Mouse (Mus musculus) erythroblast, adult 5-6 weeks (primary cell): Measurements from ENCODE around the gene Pafah1b1. TPM values are rescaled to one million over a fixed set of nuclear protein-coding genes. Genes with fewer than 3 reads are reported as not detected.

Source experiments
- ATAC-seq: replicated peaks from 2 replicates; pipeline ENCODE4 v1.8.0; 2016; ENCODE audit warnings: moderate number of reproducible peaks, mild to moderate bottlenecking, moderate TSS enrichment, inconsistent platforms; ENCODE audit not compliant: poor library complexity, low FRiP score, severe bottlenecking
- total RNA-seq, 2 experiments: library from RNA; stranded (forward) in 1 of 2; stranded (reverse) in 1 of 2; fragments of 150-400 nt in 1 of 2; fragments of 200-764, 138-1000 nt in 1 of 2; gene quantifications; 2 replicates each; pipeline versions ENCODE4 v1.2.3 to v1.2.4; 2015 to 2017; ENCODE audit warnings: low replicate concordance in 2 of 2

The Pafah1b1 gene
- total RNA-seq, 2 experiments from 2014 or later, result 70.7 to 95.6 TPM

- no peak for ATAC-seq
Observed at GRCm38 (mm10) chr11:74666776-74667581, 57.5 kb downstream of the Pafah1b1 start.

DNA sequence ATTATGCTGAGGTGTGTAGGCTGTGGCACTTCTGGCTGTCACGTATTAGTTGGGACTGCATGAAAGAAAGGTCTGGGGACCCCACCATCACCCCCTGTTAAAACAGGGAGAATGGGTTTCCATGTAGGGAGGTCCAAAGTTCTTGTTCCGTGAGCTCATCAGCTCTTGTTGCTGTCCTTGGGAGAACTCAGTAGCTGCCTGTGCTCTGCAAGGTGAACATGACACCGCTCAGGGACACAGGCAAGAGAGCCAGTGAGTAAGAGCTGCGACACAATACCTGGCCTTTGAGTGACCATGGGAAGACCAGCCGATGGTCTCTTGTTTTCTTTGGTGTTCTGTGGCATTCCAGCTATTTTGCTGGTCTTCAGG, 58.2 kb downstream of the Pafah1b1 start:
- ATAC-seq, result no peak

DNA sequence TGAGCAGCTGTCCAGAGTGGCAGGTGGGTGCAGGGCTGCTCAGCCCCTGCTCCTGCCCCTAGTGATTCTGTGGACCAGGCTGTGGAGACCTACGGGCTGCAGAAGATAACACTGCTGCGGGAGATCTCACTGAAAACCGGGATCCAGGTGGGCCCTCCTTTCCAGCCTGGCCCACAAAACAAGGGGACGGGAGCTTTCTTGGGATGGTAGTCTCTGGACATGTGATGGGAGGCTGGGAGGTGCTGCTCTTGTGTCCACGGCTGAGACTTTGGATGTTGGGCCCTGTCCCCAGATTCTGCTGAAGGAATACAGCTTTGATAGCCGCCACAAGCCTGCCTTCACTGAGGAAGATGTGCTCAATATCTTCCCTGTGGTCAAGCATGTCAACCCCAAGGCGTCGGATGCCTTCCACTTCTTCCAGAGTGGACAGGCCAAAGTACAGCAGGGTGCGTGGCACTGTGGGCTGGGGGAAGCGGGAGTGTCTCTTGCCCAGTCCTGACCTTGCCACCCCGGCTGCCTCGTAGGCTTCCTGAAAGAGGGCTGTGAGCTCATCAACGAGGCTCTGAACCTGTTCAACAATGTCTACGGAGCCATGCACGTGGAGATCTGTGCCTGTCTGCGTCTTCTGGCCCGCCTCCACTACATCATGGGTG, 58.7 kb downstream of the Pafah1b1 start:
- no peak for ATAC-seq

DNA sequence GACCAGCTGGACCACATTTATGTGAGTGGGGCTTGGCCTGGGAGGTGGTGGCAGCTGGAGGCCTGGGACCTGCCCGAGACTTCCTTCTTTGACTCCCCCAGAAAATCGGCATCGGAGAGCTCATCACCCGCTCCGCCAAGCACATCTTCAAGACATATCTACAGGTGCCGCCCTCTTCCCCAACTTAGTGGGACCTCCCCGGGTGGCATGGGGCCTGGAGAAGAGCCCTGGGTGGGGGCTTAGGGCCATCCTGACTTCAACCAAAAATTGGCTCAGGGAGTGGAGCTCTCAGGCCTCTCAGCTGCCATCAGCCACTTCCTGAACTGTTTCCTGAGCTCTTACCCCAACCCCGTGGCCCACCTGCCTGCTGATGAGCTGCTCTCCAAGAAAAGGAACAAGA, 59.6 kb downstream of the Pafah1b1 start:
- no peak for ATAC-seq

- ATAC-seq, result no peak
Observed at GRCm38 (mm10) chr11:74664279-74664678, 60.2 kb downstream of the Pafah1b1 start.

GRCm38 (mm10) chr11:74662221-74662620, 62.2 kb downstream of the Pafah1b1 start:
- ATAC-seq, result no peak

DNA sequence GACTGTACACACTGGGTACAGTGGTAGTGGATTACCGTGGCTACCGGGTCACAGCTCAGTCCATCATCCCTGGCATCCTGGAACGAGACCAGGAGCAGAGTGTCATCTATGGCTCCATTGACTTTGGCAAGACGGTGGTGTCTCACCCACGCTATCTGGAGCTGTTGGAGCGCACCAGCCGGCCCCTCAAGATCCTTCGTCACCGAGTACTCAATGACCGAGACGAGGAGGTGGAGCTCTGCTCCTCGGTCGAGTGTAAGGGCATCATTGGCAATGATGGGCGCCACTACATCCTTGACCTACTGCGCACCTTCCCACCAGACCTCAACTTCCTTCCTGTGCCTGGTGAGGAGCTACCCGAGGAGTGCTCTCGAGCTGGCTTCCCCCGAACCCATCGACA, 62.8 kb downstream of the Pafah1b1 start:
- no peak for ATAC-seq

- 0 out of 2 replicates have a peak, but pooled peaks have one; percentile 19 for ATAC-seq
Observed at GRCm38 (mm10) chr11:74660336-74660735, 64.1 kb downstream of the Pafah1b1 start.

- ATAC-seq, result no peak
Observed at GRCm38 (mm10) chr11:74655941-74656340, 68.5 kb downstream of the Pafah1b1 start.

DNA sequence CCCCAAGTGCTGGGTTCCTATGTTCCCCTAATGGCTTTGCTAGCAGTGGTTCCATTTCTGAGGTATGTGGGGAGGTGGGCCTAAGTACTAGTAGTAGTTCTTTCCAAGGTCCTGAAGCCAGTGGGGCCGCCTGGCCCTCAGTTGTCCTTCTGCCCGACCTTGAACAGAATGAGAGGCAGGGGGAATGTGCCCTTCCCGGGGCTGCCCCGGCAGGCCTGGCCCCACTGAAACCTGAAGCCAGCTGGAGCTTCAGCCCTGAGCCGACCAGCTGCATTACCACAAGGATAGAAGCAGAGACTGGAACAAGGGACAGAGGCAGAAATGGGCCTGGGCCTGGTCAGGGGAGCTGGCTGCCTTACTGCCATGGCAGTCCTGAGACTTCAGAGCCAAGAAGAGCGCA, 71.1 kb downstream of the Pafah1b1 start:
- ATAC-seq, result no peak

GRCm38 (mm10) chr11:74652791-74653191, 71.7 kb downstream of the Pafah1b1 start:
- ATAC-seq, result no peak

DNA sequence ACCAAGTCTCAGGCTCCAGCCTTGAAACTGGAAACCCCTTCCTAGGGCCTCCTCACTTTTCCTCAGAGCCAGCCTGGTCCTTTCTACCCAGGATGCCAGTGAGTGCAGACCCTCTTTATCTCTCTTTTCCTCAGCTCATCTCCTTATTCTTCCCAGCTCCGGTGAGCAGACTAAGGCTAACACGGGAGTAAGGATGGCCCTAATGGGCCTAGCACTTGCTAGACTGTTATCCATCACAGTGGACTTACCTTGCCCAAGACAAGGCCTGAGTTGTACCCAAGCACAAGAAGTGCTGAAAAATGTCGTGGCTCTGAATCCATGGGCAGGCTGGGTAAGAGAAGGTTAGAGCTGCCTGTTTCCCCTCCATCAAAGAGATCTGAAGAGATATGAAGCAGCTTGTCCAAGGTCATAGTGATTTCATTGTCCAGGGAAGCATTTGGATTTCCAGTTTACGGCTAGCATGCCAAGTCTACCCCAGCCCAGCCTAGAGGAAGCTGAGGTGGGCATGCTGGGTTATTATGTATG, 73.8 kb downstream of the Pafah1b1 start:
- no peak for ATAC-seq

DNA sequence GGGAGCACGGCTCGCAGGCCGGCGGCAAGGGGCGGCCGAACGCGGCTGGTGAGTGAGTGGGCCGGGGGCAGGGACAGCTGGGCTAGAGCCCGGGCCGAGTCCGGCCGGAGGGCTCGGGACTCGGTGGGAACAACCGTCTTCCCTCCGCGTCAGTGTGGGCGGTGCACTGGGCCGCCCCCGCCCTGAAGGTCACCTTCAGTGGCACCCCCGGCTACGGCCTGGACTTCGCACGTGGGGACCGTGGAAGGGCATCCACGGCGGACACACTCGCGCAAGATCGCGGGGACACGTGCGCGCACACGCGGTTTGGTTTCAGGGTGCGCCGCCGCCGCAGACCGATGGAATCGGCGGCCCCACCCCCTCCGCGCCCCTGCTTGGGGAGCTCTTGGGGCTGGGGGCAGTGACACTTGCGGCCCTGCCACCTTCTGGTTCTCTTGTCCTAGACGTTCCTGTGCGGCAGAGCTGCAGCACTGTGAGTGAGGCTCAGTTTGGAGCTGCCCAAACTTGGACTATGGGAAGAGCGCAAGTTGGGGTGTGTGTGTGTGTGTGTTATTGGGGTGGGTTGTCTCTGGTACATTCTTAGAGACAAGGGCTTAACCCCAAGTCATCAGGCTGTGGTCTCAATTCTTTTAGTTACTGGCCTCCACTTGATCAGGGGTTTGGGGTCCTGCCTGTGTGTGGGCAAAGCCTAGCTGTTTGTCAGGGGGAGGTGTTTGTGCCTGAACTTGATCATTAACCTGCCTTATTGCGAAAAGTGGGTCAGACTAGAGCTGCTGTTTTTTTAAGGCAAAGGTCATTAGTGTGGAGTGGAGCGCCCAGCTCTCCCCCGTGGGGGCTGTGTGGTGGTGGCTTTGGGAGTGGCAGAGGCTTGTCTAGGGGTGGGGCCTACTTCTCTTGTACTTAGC, 74.6 kb downstream of the Pafah1b1 start:
- no peak for ATAC-seq

- ATAC-seq, result peak; percentile 93
Observed at GRCm38 (mm10) chr11:74649095-74649646, 75.3 kb downstream of the Pafah1b1 start, which contains the start of gene Cluh. Cluh (plus strand) TSS chr11:74649495.

GRCm38 (mm10) chr11:74648676-74649075, 75.8 kb downstream of the Pafah1b1 start:
- ATAC-seq, result no peak

GRCm38 (mm10) chr11:74647966-74648365, 76.5 kb downstream of the Pafah1b1 start:
- ATAC-seq, result no peak

DNA sequence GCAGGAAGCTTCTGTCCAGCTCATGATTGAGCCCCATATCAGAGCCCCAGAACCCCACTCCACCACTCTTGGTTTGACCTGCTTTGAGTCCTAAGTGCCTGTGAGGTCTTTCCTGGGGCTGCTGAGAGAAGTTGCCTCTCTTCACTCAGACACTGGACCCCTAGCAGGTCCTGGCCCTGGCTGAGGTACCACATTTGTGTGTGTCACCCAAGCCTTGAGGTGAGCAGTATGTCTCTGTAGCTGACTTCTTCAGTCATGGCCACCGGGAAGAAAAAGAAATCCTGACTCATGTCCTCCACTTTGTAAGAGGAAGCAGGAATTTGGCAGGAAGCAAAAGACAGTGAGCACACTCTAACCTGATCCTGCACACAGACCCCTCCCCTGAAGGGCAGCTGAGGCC, 84.8 kb downstream of the Pafah1b1 start:
- ATAC-seq, result no peak

- ATAC-seq, result no peak
Observed at GRCm38 (mm10) chr11:74638791-74639411, 85.6 kb downstream of the Pafah1b1 start.
